Mouse (Mus musculus) T-helper 2 cell (primary cell): ENCODE data around the gene Ugt1a6b.
"Not testable (repeated sequence)": the region's sequence is repeated elsewhere in the genome, so short reads cannot be mapped to it uniquely, and the experiment has no call there.

ENCODE experiments used
- in situ Hi-C: fragments of 300-600 bp; cut with MboI, MseI; formaldehyde crosslinking; loops from one replicate; pipeline ENCODE4 v1.15.1; 2025; ENCODE audit warnings: high pct_unique_total_duplicates

The Ugt1a6b gene

DNA sequence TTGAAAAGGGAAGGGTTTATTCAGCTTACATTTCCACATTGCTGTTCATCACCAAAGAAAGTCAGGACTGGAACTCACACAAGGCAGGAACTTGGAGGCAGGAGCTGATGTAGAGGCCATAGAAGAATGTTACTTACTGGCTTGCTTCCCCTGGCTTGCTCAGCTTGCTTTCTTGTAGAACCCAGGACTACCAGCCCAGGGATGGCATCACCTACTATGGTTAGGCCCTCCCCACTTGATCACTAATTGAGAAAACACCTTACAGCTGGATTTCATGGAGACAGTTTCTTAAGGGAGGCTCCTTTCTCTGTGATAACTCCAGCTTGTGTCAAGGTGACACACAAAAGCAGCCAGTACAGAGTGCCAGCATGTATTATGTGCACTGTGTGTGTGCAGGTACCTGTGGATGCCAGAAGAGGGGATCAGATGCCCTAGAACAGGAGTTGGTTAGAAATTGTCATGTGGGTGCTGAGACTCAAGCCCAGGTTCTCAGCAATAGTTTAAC, 120.0 kb downstream of the Ugt1a6b start:
- in situ Hi-C loops: not testable (repeated sequence)

- in situ Hi-C loops: no loop called here
Measured at GRCm38 (mm10) chr1:88223591-88223990, 120.5 kb downstream of the Ugt1a6b start.

DNA sequence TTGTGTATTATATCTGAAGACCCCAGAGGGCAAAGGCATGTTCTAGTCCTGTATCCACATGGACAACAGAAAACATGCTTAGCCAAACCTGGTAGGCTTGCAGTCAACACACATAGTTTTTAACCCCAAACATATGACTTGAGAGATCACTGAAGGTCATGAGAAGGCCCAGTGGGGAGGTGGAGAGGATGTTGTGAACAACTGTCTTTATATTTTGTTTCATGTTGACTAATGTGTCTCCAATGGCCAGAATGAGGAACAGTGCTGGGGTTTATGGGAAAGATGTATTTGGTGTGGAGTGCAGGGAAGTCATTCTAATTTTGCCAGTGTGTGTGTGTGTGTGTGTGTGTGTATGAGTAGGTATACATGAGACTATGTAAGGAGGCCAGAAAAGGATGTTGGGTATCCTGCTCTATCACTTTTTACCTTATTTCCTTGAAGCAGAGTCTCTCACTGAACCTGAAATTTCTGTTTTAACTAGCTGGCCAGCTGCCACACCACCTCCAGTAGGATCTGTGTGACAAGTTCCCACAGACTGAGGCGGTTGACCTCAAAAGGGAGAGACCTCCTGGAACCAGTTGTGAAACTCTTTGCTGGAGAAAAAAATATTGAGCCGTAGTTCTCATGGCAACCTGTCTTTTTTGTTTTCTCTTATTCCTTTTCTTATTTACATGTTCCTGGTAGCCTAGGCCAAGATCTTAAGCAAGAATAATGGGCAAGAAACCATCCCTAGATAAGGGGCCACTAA, 121.2 kb downstream of the Ugt1a6b start:
- in situ Hi-C loops: no loop called here

- in situ Hi-C loops: not testable (repeated sequence)
Measured at GRCm38 (mm10) chr1:88225301-88225700, 122.2 kb downstream of the Ugt1a6b start.

DNA sequence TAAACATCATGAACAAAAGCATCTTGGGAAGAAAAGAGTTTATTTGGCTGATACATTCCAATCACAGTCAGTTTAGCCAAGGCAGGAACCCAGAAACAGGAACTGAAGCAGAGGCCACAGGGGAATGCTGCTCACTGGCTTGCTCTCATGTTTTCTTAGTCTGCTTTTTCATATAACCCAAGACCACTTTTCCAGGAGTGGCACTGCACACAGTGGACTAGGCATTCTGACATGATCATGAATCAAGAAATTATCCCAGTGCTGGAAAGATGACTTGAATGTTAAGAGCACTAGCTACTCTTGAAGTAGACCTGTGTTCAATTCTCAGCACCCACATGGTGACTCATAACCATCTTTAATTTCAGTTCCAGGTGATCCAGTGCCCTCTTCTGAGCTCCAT, 122.7 kb downstream of the Ugt1a6b start:
- in situ Hi-C loops: no loop called here

DNA sequence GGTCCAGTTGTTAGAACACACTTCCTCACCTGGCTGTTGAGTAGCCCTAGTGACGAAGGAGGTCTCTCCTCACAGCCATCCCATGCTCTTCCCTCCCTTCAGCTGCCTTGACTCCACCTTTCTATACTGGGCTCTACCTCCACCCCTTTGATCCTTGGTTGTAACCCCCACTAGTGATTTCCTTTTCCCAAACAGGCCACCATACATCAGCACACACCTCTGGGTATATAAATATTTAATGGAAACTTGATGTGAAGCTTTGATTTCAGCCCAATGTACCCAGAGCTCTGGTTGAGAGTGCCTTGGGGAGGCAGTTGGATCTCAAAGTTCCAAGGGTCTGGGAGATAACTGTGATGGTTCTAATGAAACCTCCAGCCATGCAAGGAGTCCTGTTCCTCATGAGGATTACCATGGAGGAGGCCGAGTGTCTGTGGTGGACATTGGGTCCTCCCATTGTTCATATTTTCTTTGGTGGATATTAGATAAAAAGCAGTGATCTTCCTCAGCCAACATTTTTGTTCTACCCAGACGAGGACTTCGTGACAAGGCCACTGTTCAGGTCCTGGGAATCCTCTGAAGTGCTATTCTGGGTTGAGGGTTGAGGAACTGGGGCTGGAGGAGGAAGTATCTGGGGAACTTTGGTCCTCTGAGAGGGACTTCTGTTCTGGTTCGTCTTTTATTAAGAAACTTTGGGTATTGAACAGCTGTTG, 123.8 kb downstream of the Ugt1a6b start, which contains the start of gene Mroh2a:
Mroh2a (plus strand) TSS at position 317 of the 710 bp plus-strand sequence.
- in situ Hi-C loops: no loop called here

DNA sequence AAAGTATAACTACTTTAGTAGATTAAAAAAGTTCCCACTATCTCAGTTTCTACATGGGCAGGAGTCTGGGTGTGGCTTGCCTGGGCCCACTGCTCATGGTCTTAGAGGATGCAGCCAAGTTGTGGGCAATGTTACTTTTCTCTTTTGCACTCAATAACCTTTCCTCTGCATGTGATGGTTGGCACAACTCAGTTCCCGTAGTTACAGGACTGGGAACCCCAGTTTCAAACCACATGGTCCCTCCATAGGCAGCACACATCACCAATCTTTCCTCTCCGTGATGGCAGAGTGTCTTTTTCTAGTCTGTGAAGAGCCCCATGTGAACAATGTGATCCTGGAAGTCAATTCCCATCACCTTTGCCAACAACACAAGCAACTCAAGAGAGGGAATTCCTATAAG, 124.4 kb downstream of the Ugt1a6b start:
- in situ Hi-C loops: no loop called here

DNA sequence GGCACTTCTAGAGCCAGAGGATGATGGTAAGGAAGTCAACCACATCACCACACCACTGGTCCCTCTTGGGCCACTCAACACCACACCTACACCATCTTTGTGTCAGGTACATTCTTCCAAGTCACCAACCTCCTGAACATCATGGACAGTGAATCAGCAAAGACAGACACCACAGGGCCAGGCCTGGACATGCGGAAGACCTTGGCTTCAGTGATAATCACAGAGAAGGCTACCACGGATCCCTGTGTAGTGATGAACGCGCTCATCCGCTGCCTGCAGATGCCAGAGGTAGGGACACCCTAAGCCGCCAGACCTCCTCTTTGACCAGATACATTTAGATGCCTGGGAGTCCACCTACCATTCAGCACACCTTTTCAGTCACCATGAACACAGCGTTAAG, 125.1 kb downstream of the Ugt1a6b start:
- in situ Hi-C loops: no loop called here

- in situ Hi-C loops: no loop called here
Measured at GRCm38 (mm10) chr1:88229566-88229965, 126.5 kb downstream of the Ugt1a6b start.

DNA sequence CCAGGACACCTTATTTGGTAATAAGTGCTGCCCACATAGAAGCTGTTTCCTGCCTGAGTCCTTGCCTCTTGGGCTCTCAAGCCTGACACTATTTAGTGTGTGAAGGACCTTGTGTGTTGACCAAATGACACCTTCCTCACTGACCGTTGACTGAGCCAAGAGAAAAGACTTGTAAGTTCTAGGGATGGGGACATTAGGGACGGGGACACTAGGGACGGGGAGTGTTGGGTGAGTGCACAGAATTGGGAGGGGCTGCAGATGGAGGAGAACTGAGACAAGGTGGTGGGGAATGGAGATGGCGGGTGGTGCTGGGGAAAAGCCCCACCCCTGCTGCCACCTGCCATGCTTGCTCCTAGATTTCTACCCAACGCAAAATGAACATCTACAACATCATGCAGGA, 126.9 kb downstream of the Ugt1a6b start:
- in situ Hi-C loops: no loop called here

DNA sequence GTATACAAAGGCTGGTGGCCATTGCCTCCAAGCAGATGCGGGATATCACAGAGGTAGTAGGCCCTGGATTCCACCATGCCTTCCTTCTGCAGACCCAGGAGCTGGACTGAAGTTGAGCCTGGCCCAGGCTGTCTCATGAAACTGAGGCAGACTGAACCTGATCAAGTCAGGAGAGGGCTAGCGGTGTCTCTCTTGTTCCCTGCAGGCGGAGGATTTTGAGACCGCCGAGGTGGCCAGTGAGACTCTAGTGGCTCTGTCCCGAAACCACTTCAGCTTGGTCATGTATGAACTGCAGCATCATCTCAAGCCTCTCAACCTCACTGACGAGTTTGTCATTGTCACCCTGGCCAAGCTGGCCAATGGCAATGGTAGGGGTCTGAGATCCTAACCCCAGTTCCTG, 127.4 kb downstream of the Ugt1a6b start:
- in situ Hi-C loops: no loop called here

DNA sequence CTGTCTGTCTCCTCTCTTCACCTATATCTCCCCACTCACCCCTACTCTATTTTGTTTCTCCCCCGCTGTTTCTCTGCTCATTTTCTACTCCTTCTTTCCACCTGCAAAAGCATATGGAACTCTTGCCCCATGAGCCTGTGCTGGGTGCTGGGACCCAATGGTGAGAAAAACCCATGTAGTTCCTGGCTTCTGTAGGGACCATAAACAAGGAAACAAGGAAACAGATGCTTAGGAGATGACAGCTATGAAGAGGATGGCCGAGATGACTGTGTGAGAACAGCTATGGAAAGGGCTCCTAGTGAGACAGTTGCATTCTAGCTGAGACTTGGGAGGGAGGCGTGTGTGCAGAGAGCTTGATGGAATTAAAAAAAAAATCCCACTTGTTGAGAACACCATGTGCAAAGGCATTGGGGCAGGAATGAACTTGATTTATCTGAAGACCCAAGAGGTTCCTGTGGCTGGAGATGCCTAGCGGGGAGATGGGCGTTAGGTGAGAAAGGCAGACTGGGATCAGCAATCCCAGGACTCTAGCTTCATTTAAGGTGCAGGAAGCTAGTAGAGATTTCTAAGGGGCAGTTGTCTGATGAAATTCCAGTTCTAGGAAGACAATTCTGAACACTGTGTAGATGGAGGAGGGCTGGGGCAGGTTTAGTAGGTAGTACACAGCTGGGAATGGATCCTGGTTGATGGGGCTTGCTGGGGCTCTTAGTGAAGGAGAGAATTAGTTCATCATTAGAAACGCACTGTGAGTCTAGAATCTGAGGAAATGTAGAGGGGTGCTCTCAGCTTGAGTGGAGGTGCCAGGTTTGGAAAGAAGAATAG, 128.1 kb downstream of the Ugt1a6b start:
- in situ Hi-C loops: no loop called here

DNA sequence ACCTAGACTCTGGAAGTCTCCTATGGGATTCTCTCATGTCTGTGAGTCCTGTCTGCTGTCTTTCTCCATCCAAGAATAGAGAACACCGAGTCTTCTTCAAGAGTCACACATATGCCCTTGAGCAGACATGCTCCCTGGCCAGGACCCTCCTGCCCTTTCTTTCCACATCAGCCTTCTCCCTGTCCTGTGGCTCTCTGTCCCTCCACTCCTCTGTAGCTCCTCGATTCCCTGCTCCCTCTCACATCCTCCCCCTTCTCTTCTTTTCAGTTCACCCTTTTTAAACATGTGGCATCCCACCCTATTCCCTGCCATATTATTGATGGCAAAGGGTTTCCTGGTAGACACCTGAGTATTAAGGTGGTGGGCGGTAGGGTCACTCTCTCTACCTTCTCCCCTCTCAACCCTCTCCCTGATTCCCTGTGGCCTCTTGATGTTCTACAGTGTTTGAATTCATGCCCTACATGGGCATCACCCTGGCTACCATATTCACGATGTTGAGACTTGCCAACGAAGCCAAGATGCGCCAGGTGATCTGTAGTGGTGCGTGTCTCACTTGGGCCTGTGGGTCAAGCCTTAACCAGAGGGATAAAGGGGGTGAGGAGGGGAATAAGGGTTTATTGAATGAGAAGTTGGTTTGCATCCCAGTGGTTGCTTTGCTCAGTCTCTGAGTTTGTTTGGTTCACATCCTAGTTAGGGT, 128.9 kb downstream of the Ugt1a6b start:
- in situ Hi-C loops: no loop called here

- in situ Hi-C loops: no loop called here
Measured at GRCm38 (mm10) chr1:88232664-88233380, 129.8 kb downstream of the Ugt1a6b start.

DNA sequence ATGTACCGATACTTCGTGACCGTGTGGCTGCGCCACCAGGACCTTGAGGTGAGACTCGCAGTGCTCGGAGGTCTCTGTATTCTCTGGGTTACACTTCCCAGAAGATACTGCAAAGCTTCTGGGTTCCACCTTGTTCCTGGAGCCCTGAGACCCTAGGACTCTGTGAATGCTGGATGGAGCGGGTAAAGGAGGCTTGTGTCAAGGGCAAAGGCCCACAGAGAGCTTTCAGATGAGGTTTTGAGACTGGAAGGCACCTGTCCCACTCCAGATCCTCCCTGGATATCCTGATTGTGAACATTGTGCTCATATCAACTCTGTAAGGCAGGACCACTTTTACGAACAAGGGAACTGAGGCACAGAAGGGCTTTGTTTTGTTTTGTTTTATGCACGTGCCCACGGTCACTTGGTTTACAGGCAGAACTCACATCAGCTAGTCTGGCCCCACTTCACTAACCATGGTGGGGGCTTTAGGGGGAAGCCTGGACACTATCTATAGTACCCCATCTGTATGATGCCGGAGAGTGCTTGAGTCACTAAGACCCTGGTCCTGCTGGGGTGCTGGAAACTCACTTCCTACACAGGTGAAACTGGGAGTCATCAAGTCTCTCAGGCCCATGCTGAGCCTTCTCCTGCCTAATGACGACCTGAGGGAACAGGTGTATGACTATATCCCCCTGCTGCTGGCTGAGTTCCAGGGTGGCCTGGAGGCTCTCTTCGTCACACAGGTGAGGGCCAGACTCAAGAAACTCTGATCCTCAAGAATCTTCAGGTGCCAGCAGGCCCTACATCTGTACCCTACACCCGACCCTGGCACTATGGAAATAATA, 130.6 kb downstream of the Ugt1a6b start:
- in situ Hi-C loops: no loop called here

DNA sequence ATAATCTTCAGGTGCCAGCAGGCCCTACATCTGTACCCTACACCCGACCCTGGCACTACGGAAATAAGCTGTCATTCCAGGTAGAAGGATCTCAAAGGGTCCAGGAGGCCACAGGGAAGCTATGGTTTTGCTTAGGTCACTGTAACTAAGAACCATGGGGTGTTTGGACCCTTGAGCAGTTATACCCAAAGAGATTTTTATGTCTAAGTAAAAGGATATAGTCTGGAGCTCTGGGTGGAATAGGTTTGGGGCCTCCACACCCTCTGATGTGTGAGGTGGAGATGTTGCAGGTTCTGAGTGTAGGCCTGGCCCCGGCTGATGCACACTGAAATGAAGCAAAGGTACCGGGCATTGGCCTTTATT, 131.2 kb downstream of the Ugt1a6b start:
- in situ Hi-C loops: no loop called here

DNA sequence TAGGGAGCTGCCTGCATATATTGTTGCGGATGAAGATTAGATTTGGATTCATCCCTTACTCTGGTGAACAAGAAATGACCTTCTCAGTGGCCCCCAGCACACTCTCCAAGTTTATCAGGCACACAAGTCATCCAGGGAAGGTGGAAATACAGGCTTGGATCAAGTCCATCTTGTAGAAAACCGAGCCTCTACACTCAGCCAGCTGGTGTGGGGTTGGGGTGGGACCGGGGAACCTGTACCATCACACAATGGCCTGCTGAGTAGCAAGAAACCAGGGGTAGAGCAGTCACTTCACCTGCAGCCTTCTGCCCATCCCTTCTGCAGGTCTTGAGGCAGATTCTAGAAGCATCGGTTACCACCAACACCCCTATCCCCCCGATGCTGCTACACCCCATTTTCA, 131.6 kb downstream of the Ugt1a6b start:
- in situ Hi-C loops: no loop called here

- in situ Hi-C loops: no loop called here
Measured at GRCm38 (mm10) chr1:88235046-88235893, 132.2 kb downstream of the Ugt1a6b start.

GRCm38 (mm10) chr1:88235894-88236415, 132.9 kb downstream of the Ugt1a6b start:
- in situ Hi-C loops: no loop called here
